Mouse (Mus musculus) CH12.LX (cell line): Measurements from ENCODE around the gene 1810062G17Rik. TPM values are rescaled to one million over a fixed set of nuclear protein-coding genes. Genes with fewer than 3 reads are reported as not detected.

Experiments
- DNase-seq: peaks from one replicate; pipeline ENCODE4 v3.0.0-alpha.2; 2013; ENCODE audit errors: extremely low read depth
- H3K27ac ChIP-seq: 2 replicates; pipeline ENCODE4 v1.5.1; 2012; ENCODE audit warnings: low read depth, mild to moderate bottlenecking, control low read depth, moderate library complexity; ENCODE audit not compliant: insufficient read depth
- H3K27me3 ChIP-seq: replicated peaks from 2 replicates; pipeline ENCODE3; 2012; ENCODE audit warnings: inconsistent platforms
- H3K36me3 ChIP-seq, 2 experiments: replicated peaks in 1 of 2; 2 replicates each; pipeline versions ENCODE3 to v1.6.1; 2012; ENCODE audit warnings: inconsistent platforms in 1 of 2, low read length in 1 of 2, mild to moderate bottlenecking in 1 of 2, mixed read lengths in 1 of 2, moderate library complexity in 1 of 2; ENCODE audit not compliant: control insufficient read depth in 1 of 2, insufficient read depth in 1 of 2
- H3K4me1 ChIP-seq, 2 experiments: 2 replicates each; pipeline ENCODE4 v1.6.1; 2012; ENCODE audit warnings: inconsistent platforms in 1 of 2, moderate library complexity in 1 of 2; ENCODE audit not compliant: insufficient read depth in 2 of 2, control insufficient read depth in 1 of 2
- H3K4me2 ChIP-seq: 2 replicates; pipeline ENCODE4 v1.6.1; 2012; ENCODE audit warnings: low read depth, mild to moderate bottlenecking, control low read depth; ENCODE audit not compliant: poor library complexity, insufficient read depth, severe bottlenecking
- H3K4me3 ChIP-seq, 3 experiments: fragments of 150-350 bp in 1 of 3; sonication (generic) in 1 of 3; replicated peaks in 1 of 3; 2 replicates each; pipeline versions ENCODE3 to v1.5.1; 2011 to 2012; ENCODE audit warnings: low read depth in 2 of 3, low read length in 2 of 3, mild to moderate bottlenecking in 2 of 3, moderate library complexity in 2 of 3, control low read depth in 1 of 3, improper control_type of control experiment in 1 of 3, inconsistent platforms in 1 of 3, mixed read lengths in 1 of 3; ENCODE audit not compliant: poor library complexity in 1 of 3
- H3K79me2 ChIP-seq: replicated peaks from 2 replicates; pipeline ENCODE4 v1.6.1; 2012; ENCODE audit warnings: mild to moderate bottlenecking, moderate library complexity; ENCODE audit not compliant: control insufficient read depth, poor library complexity, insufficient read depth, severe bottlenecking; ENCODE audit errors: extremely low read depth
- H3K9ac ChIP-seq: 2 replicates; pipeline ENCODE4 v1.6.1; 2012; ENCODE audit warnings: low read depth, mild to moderate bottlenecking, control low read depth, moderate library complexity; ENCODE audit not compliant: insufficient read depth
- H3K9me3 ChIP-seq: replicated peaks from 2 replicates; pipeline ENCODE3; 2012; ENCODE audit warnings: low read length, inconsistent platforms, mixed read lengths
- BHLHE40 ChIP-seq: IDR thresholded peaks from 2 replicates; pipeline ENCODE4 v1.6.1; 2011; ENCODE audit warnings: mild to moderate bottlenecking, low read depth, low read length, improper control_type of control experiment
- CTCF ChIP-seq, 2 experiments: IDR thresholded peaks in 1 of 2; conservative IDR thresholded peaks in 1 of 2; 2 replicates each; pipeline ENCODE4 v1.5.1; 2011 to 2012; ENCODE audit warnings: low read depth in 2 of 2, low read length in 2 of 2, improper control_type of control experiment in 1 of 2, inconsistent platforms in 1 of 2, mild to moderate bottlenecking in 1 of 2, moderate library complexity in 1 of 2
- EP300 ChIP-seq: IDR thresholded peaks from 2 replicates; pipeline ENCODE4 v1.6.1; 2011; ENCODE audit warnings: low read length, improper control_type of control experiment
- ETS1 ChIP-seq: conservative IDR thresholded peaks from 2 replicates; pipeline ENCODE4 v1.6.1; 2012; ENCODE audit warnings: low read depth, mild to moderate bottlenecking, inconsistent platforms, low read length, improper control_type of control experiment, moderate library complexity
- HCFC1 ChIP-seq: IDR thresholded peaks from 2 replicates; pipeline ENCODE4 v1.6.1; 2012; ENCODE audit warnings: low read depth, mild to moderate bottlenecking, inconsistent platforms, low read length, improper control_type of control experiment
- IRF4 ChIP-seq: IDR thresholded peaks from 2 replicates; pipeline ENCODE4 v1.6.1; 2014; ENCODE audit warnings: low read depth, mild to moderate bottlenecking, inconsistent platforms, low read length, improper control_type of control experiment
- JUN ChIP-seq: IDR thresholded peaks from 2 replicates; pipeline ENCODE4 v1.6.1; 2011; ENCODE audit warnings: low read depth, mild to moderate bottlenecking, low read length, improper control_type of control experiment, moderate library complexity; ENCODE audit not compliant: insufficient read depth
- JUND ChIP-seq: conservative IDR thresholded peaks from 2 replicates; pipeline ENCODE4 v1.6.1; 2011; ENCODE audit warnings: low read depth, low read length, improper control_type of control experiment
- MAX ChIP-seq: IDR thresholded peaks from 2 replicates; pipeline ENCODE4 v1.6.1; 2011; ENCODE audit warnings: low read length, improper control_type of control experiment
- MEF2A ChIP-seq: IDR thresholded peaks from 2 replicates; pipeline ENCODE4 v1.6.1; 2014; ENCODE audit warnings: low read depth, mild to moderate bottlenecking, inconsistent platforms, low read length, improper control_type of control experiment, borderline replicate concordance
- MXI1 ChIP-seq: IDR thresholded peaks from 2 replicates; pipeline ENCODE4 v1.6.1; 2011; ENCODE audit warnings: mild to moderate bottlenecking, low read depth, low read length, improper control_type of control experiment
- MYC ChIP-seq: IDR thresholded peaks from 2 replicates; pipeline ENCODE4 v1.6.1; 2011; ENCODE audit warnings: low read depth, mild to moderate bottlenecking, improper control_type of control experiment, low read length
- PAX5 ChIP-seq: IDR thresholded peaks from 2 replicates; pipeline ENCODE4 v1.6.1; 2012; ENCODE audit warnings: low read length, inconsistent platforms, mixed read lengths
- RCOR1 ChIP-seq: conservative IDR thresholded peaks from 2 replicates; pipeline ENCODE4 v1.6.1; 2012; ENCODE audit warnings: low read depth, mild to moderate bottlenecking, inconsistent platforms, low read length, improper control_type of control experiment
- SIN3A ChIP-seq: IDR thresholded peaks from 2 replicates; pipeline ENCODE4 v1.6.1; 2012; ENCODE audit warnings: low read length, improper control_type of control experiment, inconsistent platforms
- SMC3 ChIP-seq: IDR thresholded peaks from 2 replicates; pipeline ENCODE4 v1.6.1; 2011; ENCODE audit warnings: low read depth, low read length, improper control_type of control experiment
- ZNF384 ChIP-seq: IDR thresholded peaks from 2 replicates; pipeline ENCODE4 v1.6.1; 2012; ENCODE audit warnings: low read depth, low read length, improper control_type of control experiment, inconsistent platforms
- dilution Hi-C: fragments of 300-500 bp; cut with MboI; formaldehyde crosslinking; loops from 2 replicates; pipeline ENCODE4 v1.14.3; 2020; ENCODE audit warnings: low sequenced_read_pairs; ENCODE audit not compliant: extremely low pct_unique_long_range_greater_than_20kb, extremely low pct_ligation_motif_present
- in situ Hi-C: fragments of 300-500 bp; cut with MboI; formaldehyde crosslinking; loops from 3 replicates; pipeline ENCODE4 v1.14.3; 2019; ENCODE audit warnings: low sequenced_read_pairs, low pct_ligation_motif_present, low pct_unique_long_range_greater_than_20kb, mixed read lengths
- polyA plus RNA-seq: library from polyadenylated mRNA; unstranded; fragments of >175 nt; gene quantifications from 2 replicates; pipeline ENCODE4 v1.2.1, GENCODE M21; 2012; ENCODE audit warnings: low read depth; ENCODE audit not compliant: insufficient read length
- total RNA-seq, 2 experiments: library from RNA; depleted of rRNA; stranded (reverse); fragments of 300-350 nt in 1 of 2; fragments of >200 nt in 1 of 2; gene quantifications; 2 replicates each; pipeline ENCODE4 v1.2.3; 2012 to 2014

The 1810062G17Rik gene
- total and polyA plus RNA-seq, 3 experiments, result 3.1 to 3.9 (median 3.3) TPM

DNA sequence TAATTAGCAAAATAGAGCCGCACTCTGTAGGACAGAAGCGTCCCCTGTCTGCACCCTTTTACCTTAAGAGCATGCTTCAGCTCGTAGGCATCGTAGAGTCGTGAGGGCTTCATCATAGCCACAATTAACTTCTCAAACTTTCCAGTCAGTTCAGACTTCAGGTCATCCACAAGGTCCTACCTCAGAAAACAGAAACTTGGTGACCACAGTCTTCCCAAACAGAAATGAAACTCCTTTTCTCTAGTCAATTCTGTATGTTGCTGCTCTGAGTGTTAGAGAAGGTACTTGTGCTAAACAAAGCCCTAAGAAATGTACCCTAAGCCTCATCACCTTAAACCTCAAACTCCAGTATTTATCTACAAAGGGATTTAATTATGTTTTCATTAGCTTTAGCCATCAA lies 13.9 kb upstream of the 1810062G17Rik start:
- no peaks in the 10 kb centered on the region for H3K27me3 ChIP-seq
- no peaks in the 10 kb centered on the region for H3K79me2 ChIP-seq
- H3K4me3 ChIP-seq, result no peak overlapping the region
- H3K9ac ChIP-seq, result peak overlapping the region; percentile 23; the same call in 1 of the 2 replicates
- peak overlapping the region; percentile 77 for H3K4me2 ChIP-seq
- H3K27ac ChIP-seq, result no peak overlapping the region
- H3K9me3 ChIP-seq, result no peaks in the 10 kb centered on the region
- peak; percentile 19 for DNase-seq
- dilution Hi-C loops (no loop called here), in situ Hi-C loops (no loop called here)
- peaks cover 5 to 24% of the 10 kb centered on the region in 2 experiments for H3K36me3 ChIP-seq
- TF ChIP-seq ETS1 (0 out of 2 replicates have a peak, but pooled peaks have one; percentile 17), RCOR1 (0 out of 2 replicates have a peak, but pooled peaks have one; percentile 27), BHLHE40 (0 out of 2 replicates have a peak, but pooled peaks have one; percentile 7), SMC3 (0 out of 2 replicates have a peak, but pooled peaks have one; percentile 1), IRF4 (peak; percentile 60), MAX (0 out of 2 replicates have a peak, but pooled peaks have one; percentile 10), CTCF (conservative IDR thresholded peaks at IDR 0.05 in 1 of 2, IDR thresholded peaks at IDR 0.05 in 1 of 2; ENCODE audit: low read depth in 2 of 2, low read length in 2 of 2) (no peak), JUN (peak; percentile 28; the same call in 1 of the 2 replicates), SIN3A (peak; percentile 51), HCFC1 (no peak), EP300 (peak; percentile 44), MYC (no peak), PAX5 (no peak), MXI1 (no peak), MEF2A (peak; percentile 30; the same call in 1 of the 2 replicates), JUND (peak; percentile 29)
- H3K4me1 ChIP-seq, result peaks cover 0 to 27% of the 10 kb centered on the region in 2 experiments; a peak in 2 of 4 replicates

DNA sequence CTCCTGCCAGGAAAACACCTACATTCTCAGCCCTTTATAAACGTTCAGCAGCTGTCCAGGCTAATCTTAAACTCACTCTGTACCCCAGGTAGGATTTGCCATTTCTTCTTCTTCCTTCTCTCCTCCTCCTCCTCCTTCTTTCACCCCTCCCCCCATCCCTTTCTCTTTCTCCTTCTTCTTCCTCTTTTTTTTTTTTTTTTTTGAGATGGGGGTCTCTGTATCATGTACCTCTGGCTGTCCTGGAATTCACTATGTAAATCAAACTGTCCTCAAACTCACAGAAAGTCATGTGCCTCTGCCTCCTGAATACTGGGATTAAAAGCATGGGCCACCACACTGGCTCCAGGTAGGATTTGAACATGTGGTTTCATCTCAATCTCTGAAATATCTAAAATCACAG lies 13.4 kb upstream of the 1810062G17Rik start:
- Histone ChIP-seq H3K36me3 (peaks cover 5 to 20% of the 10 kb centered on the region in 2 experiments), H3K79me2 (no peaks in the 10 kb centered on the region), H3K4me3 (no peak overlapping the region), H3K4me2 (peak overlapping the region; percentile 36), H3K9ac (no peak overlapping the region), H3K27ac (no peak overlapping the region), H3K9me3 (no peaks in the 10 kb centered on the region)
- in situ Hi-C loops, result no loop called here
- DNase-seq, result no peak
- dilution Hi-C loops, result no loop called here
- TF ChIP-seq ZNF384 (peak; percentile 68), CTCF (conservative IDR thresholded peaks at IDR 0.05 in 1 of 2, IDR thresholded peaks at IDR 0.05 in 1 of 2; ENCODE audit: low read depth in 2 of 2, low read length in 2 of 2) (no peak)
- TF ChIP-seq, all 38 proteins: peak for 1
- H3K4me1 ChIP-seq, result peaks cover 0 to 27% of the 10 kb centered on the region in 2 experiments; a peak in 2 of 4 replicates
- no peaks in the 10 kb centered on the region for H3K27me3 ChIP-seq
